Mouse (Mus musculus) spleen, adult 2 months (tissue): ENCODE results near the gene Wipf1.

Experiments used
- CTCF ChIP-seq: fragments of 200-500 bp; IDR thresholded peaks from 2 replicates; pipeline ENCODE4 v1.5.1; 2011; ENCODE audit warnings: mild to moderate bottlenecking, inconsistent platforms; ENCODE audit not compliant: insufficient read depth, insufficient read length, insufficient replicate concordance; ENCODE audit errors: extremely low read depth
- POLR2A ChIP-seq: fragments of 200-500 bp; IDR thresholded peaks from 2 replicates; pipeline ENCODE4 v1.6.1; 2011; ENCODE audit warnings: low read depth, low read length, inconsistent platforms

GRCm38 (mm10) chr2:73521737-73522136 lies 7.8 kb downstream of the Wipf1 start:
- TF ChIP-seq CTCF = no peak
- TF ChIP-seq POLR2A = no peak
